In the genomic region with DNA sequence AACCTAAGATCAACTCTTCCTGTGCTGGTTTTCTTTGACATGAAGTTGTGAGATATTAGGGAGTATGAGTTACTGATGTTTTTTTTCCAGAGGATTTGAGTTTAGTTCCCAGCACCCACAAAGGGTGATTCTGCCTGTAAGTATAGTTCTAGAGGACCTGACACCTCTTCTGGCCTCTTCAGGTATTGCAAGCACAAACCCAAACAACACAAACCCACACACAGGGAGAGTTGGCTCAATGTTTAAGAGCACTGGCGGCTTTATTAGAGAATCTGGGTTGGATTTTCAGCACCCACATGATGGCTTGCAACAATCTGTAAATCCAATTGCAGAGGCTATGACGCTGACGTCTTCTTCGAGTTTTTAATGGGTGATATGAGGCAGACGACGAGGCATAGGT, we compare ENCODE assay signal across 27 mouse cellular contexts.
DNase-seq lines count a peak whose midpoint lies in the region; TF ChIP-seq lines count a peak whose summit lies in the region.
"Had no signal": no experiment of that assay in that cellular context is flagged by ENCODE, and none has a peak within 500 bp of the region (broad histone marks: within the 10 kb centered on the region; RNA-seq: fewer than 3 reads in every experiment).

No protein-coding gene starts in this region.

- H3K4me1 ChIP-seq in CH12.LX (ENCODE audit: control insufficient read depth in 1 of 2, insufficient read depth in 2 of 2) (no peaks in the 10 kb centered on the region), MEL (ENCODE audit: control insufficient read depth in 1 of 2, insufficient read depth in 2 of 2, low read length in 2 of 2) (no peaks in the 10 kb centered on the region)
- H3K4me1 ChIP-seq: embryonic facial prominence, embryonic 10.5 days; embryonic facial prominence, embryonic 13.5 days; forebrain, embryonic 12.5 days; forebrain, embryonic 15.5 days; heart, embryonic 12.5 days; heart, embryonic 15.5 days had no signal

- dilution Hi-C loops in CH12.LX (cut with MboI; ENCODE audit: extremely low pct_ligation_motif_present, extremely low pct_unique_long_range_greater_than_20kb, low sequenced_read_pairs), result no loop called here

- intact Hi-C loops in left cerebral cortex, postnatal 14 days (cut with DNase I), result no loop called here

- no peak overlapping the region for H3K9ac ChIP-seq in CH12.LX (ENCODE audit: insufficient read depth, low read depth)
- no peak overlapping the region for H3K9ac ChIP-seq in MEL (ENCODE audit: control insufficient read depth, low read depth, low read length, poor library complexity, severe bottlenecking)
- H3K9ac ChIP-seq: embryonic facial prominence, embryonic 13.5 days; forebrain, embryonic 12.5 days; forebrain, embryonic 15.5 days; heart, embryonic 12.5 days; heart, embryonic 15.5 days; hindbrain, embryonic 14.5 days had no signal

- TF ChIP-seq POLR2A in CH12.LX (IDR thresholded peaks at IDR 0.05; ENCODE audit: low read depth, low read length) (no peak), MEL (IDR thresholded peaks at IDR 0.05; ENCODE audit: control insufficient read depth in 1 of 2, insufficient read depth in 1 of 2, low read depth in 1 of 2, low read length in 2 of 2, poor library complexity in 1 of 2) (no peak)

- in situ Hi-C loops in CH12.LX (cut with MboI; ENCODE audit: low pct_ligation_motif_present, low pct_unique_long_range_greater_than_20kb, low sequenced_read_pairs), result no loop called here

- H3K27ac ChIP-seq in CH12.LX (ENCODE audit: insufficient read depth, low read depth), result no peak overlapping the region
- H3K27ac ChIP-seq in MEL (ENCODE audit: control insufficient read depth, low read depth, low read length), result no peak overlapping the region
- H3K27ac ChIP-seq: embryonic facial prominence, embryonic 10.5 days; embryonic facial prominence, embryonic 13.5 days; forebrain, embryonic 12.5 days; forebrain, embryonic 15.5 days; heart, embryonic 15.5 days; hindbrain, embryonic 14.5 days; hindbrain, postnatal 0 days had no signal

- no peak for TF ChIP-seq RAD21 in CH12.LX (IDR thresholded peaks at IDR 0.05; ENCODE audit: low read depth, low read length)
- TF ChIP-seq RAD21 in MEL (IDR thresholded peaks at IDR 0.05; ENCODE audit: low read depth, low read length), result no peak

- H3K27me3 ChIP-seq in CH12.LX (replicated peaks), result no peaks in the 10 kb centered on the region
- H3K27me3 ChIP-seq in MEL (ENCODE audit: control insufficient read depth in 1 of 2, insufficient read depth in 2 of 2, low read length in 2 of 2), result no peaks in the 10 kb centered on the region
- H3K27me3 ChIP-seq: embryonic facial prominence, embryonic 13.5 days; forebrain, embryonic 12.5 days; forebrain, embryonic 15.5 days; heart, embryonic 12.5 days; heart, embryonic 15.5 days had no signal

- no peak for TF ChIP-seq EP300 in CH12.LX (IDR thresholded peaks at IDR 0.05; ENCODE audit: low read length)
- TF ChIP-seq EP300 in MEL (IDR thresholded peaks at IDR 0.05; ENCODE audit: low read depth in 1 of 2, low read length in 2 of 2), result no peak

- 0 out of 4 replicates have a peak, but pooled peaks of 1 of the 2 experiments have one; percentile 6 for TF ChIP-seq CTCF in CH12.LX (conservative IDR thresholded peaks at IDR 0.05 in 1 of 2, IDR thresholded peaks at IDR 0.05 in 1 of 2; ENCODE audit: low read depth in 2 of 2, low read length in 2 of 2)
- 0 out of 6 replicates have a peak, but pooled peaks of 1 of the 3 experiments have one; percentile 13 for TF ChIP-seq CTCF in MEL (IDR thresholded peaks at IDR 0.05 in 2 of 3, conservative IDR thresholded peaks at IDR 0.05 in 1 of 3; ENCODE audit: control insufficient read depth in 1 of 3, insufficient read depth in 1 of 3, low read depth in 2 of 3, low read length in 3 of 3, poor library complexity in 1 of 3, severe bottlenecking in 1 of 3)

- no peaks in the 10 kb centered on the region for H3K79me2 ChIP-seq in CH12.LX (replicated peaks; ENCODE audit: control insufficient read depth, extremely low read depth, insufficient read depth, poor library complexity, severe bottlenecking)
- no peaks in the 10 kb centered on the region for H3K79me2 ChIP-seq in MEL (ENCODE audit: control insufficient read depth, insufficient read depth, low read length, poor library complexity)

- no peaks in the 10 kb centered on the region for H3K9me3 ChIP-seq in CH12.LX (replicated peaks; ENCODE audit: low read length)
- H3K9me3 ChIP-seq in MEL (replicated peaks; ENCODE audit: insufficient read depth, low read length), result no peaks in the 10 kb centered on the region
- H3K9me3 ChIP-seq: forebrain, embryonic 15.5 days; heart, embryonic 12.5 days; heart, embryonic 15.5 days had no signal

- no peak overlapping the region for H3K4me2 ChIP-seq in CH12.LX (ENCODE audit: insufficient read depth, low read depth, poor library complexity, severe bottlenecking)
- H3K4me2 ChIP-seq: embryonic facial prominence, embryonic 13.5 days; forebrain, embryonic 12.5 days; forebrain, embryonic 15.5 days; heart, embryonic 12.5 days; heart, embryonic 15.5 days; hindbrain, embryonic 14.5 days had no signal

- H3K4me3 ChIP-seq in CH12.LX (replicated peaks in 1 of 3; ENCODE audit: low read depth in 2 of 3, low read length in 2 of 3, poor library complexity in 1 of 3) (no peak overlapping the region), MEL (ENCODE audit: control insufficient read depth in 1 of 2, insufficient read depth in 1 of 2, low read depth in 2 of 2, low read length in 2 of 2) (no peak overlapping the region)
- H3K4me3 ChIP-seq: embryonic facial prominence, embryonic 10.5 days; embryonic facial prominence, embryonic 13.5 days; erythroblast, embryonic 14.5 days; forebrain, embryonic 12.5 days; forebrain, embryonic 15.5 days; heart, embryonic 12.5 days; heart, embryonic 15.5 days had no signal

- DNase-seq in A20 (ENCODE audit: low read depth, low spot score), result peak; percentile 1
- peak; percentile 1 for DNase-seq in CH12.LX (ENCODE audit: extremely low read depth)
- DNase-seq in MEL (ENCODE audit: low read depth, low spot score), result peak; percentile 7
- peak; percentile 72 for DNase-seq in ZHBTc4 (ENCODE audit: low read depth, low spot score)
- no peak for DNase-seq in left cerebral cortex, postnatal 14 days (ENCODE audit: low spot score in 2 of 2)
- DNase-seq in heart, postnatal 4 days, result no peak
- DNase-seq in adrenal gland, adult 18-20 months (ENCODE audit: low spot score in 2 of 2), result no peak
- DNase-seq: adrenal gland, adult 2 months; adrenal gland, postnatal 14 days; cerebellum, adult 11-12 months; cerebellum, adult 8-10 months; cerebellum, postnatal 10 days; cerebellum, postnatal 36 days; embryo, embryonic 11 days; gastrocnemius, postnatal 25 days; heart, adult 18-20 months; heart, postnatal 10 days; heart, postnatal 36 days had no signal

- H3K36me3 ChIP-seq in CH12.LX (replicated peaks in 1 of 2; ENCODE audit: control insufficient read depth in 1 of 2, insufficient read depth in 1 of 2, low read length in 1 of 2) (no peaks in the 10 kb centered on the region), MEL (ENCODE audit: control insufficient read depth in 1 of 2, insufficient read depth in 2 of 2, low read length in 2 of 2) (no peaks in the 10 kb centered on the region)
- H3K36me3 ChIP-seq: embryonic facial prominence, embryonic 10.5 days; embryonic facial prominence, embryonic 13.5 days; forebrain, embryonic 12.5 days; forebrain, embryonic 15.5 days; heart, embryonic 12.5 days; heart, embryonic 15.5 days had no signal

TF ChIP-seq in CH12.LX, 34 proteins besides CTCF, POLR2A, EP300 and RAD21:
- TF ChIP-seq MYC (IDR thresholded peaks at IDR 0.05; ENCODE audit: low read depth, low read length) (no peak), SMC3 (IDR thresholded peaks at IDR 0.05; ENCODE audit: low read depth, low read length) (no peak), JUN (IDR thresholded peaks at IDR 0.05; ENCODE audit: insufficient read depth, low read depth, low read length) (no peak), UBTF (IDR thresholded peaks at IDR 0.05; ENCODE audit: low read depth, low read length) (no peak), POLR2AphosphoS2 (IDR thresholded peaks at IDR 0.05; ENCODE audit: low read depth, low read length) (no peak), MAFK (IDR thresholded peaks at IDR 0.05; ENCODE audit: insufficient replicate concordance, low read length) (no peak), PAX5 (IDR thresholded peaks at IDR 0.05; ENCODE audit: low read length) (no peak)

TF ChIP-seq in MEL, 35 proteins besides CTCF, POLR2A, EP300 and RAD21:
- TF ChIP-seq USF2 (IDR thresholded peaks at IDR 0.05; ENCODE audit: borderline replicate concordance in 1 of 2, insufficient read depth in 1 of 2, low read depth in 1 of 2, low read length in 2 of 2) (no peak), RCOR1 (IDR thresholded peaks at IDR 0.05; ENCODE audit: low read depth, low read length) (no peak), MYB (IDR thresholded peaks at IDR 0.05; ENCODE audit: low read depth, low read length) (no peak), ZMIZ1 (IDR thresholded peaks at IDR 0.05; ENCODE audit: low read depth, low read length) (no peak), MAFK (IDR thresholded peaks at IDR 0.05; ENCODE audit: borderline replicate concordance, low read depth, low read length) (no peak), E2F4 (IDR thresholded peaks at IDR 0.05; ENCODE audit: borderline replicate concordance, low read depth, low read length) (no peak), MAZ (IDR thresholded peaks at IDR 0.05; ENCODE audit: low read depth, low read length) (no peak), ZNF384 (IDR thresholded peaks at IDR 0.05; ENCODE audit: low read depth, low read length) (no peak), HCFC1 (IDR thresholded peaks at IDR 0.05; ENCODE audit: low read depth, low read length) (no peak), UBTF (IDR thresholded peaks at IDR 0.05; ENCODE audit: borderline replicate concordance, insufficient read depth, low read depth, low read length) (no peak), KAT2A (conservative IDR thresholded peaks at IDR 0.05; ENCODE audit: low read depth, low read length) (no peak), ZC3H11A (IDR thresholded peaks at IDR 0.05; ENCODE audit: low read depth, low read length) (no peak), TBP (IDR thresholded peaks at IDR 0.05; ENCODE audit: low read depth, low read length) (no peak), POLR2AphosphoS2 (IDR thresholded peaks at IDR 0.05; ENCODE audit: low read length) (no peak)

Comparison
In these comparisons a context has a peak if more than half of its experiments do, and no peak if none do; other contexts are left out.
1. DNase-seq: peak in A20 (single experiment), CH12.LX (single experiment), MEL (single experiment) and ZHBTc4 (single experiment); none in left cerebral cortex, postnatal 14 days (0 of 2), heart, postnatal 4 days (single experiment) and adrenal gland, adult 18-20 months (0 of 2).